Mouse (Mus musculus) neutrophil, adult 65 days (primary cell): ENCODE data around the gene Celf2. TPM values are rescaled to one million over a fixed set of nuclear protein-coding genes. Genes with fewer than 3 reads are reported as not detected.

ENCODE experiments used
- total RNA-seq: library from RNA; stranded (reverse); gene quantifications from 2 replicates; pipeline ENCODE4 v1.2.4, GENCODE M21; 2023

Gene Celf2
- total RNA-seq = 262 and 318 TPM in 2 replicates

DNA sequence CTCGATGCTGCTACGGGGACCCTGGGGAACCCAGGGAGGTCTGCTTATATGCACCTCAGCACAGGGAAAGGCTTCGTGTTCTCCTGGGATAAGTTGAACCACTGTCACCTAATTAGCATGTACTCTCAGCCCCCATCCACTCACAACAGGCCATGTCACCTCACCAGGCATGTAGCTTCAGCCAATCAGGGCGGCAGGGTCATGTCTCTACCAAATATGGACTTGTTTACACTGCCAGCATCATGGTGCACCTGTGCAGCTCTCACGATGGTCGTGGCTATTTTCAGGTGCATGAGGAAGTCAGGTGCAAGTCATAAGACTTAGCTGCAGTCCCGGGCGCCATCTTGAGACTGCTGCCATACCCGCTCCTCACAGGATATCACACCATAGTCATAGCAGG lies at the start of gene Celf2:
Gene Celf2, minus strand, starts transcription at position 101 of the 400 bp plus-strand sequence.

